Mouse (Mus musculus) liver, embryonic 12.5 days (tissue): ENCODE measurements around the gene Tut1. TPM values are rescaled to one million over a fixed set of nuclear protein-coding genes. Genes with fewer than 3 reads are reported as not detected.
A peak's percentile ranks its signal among the peaks of the same experiment; 100 is the strongest.

Experiments used
- ATAC-seq: fragments of 200-750 bp; cut with Nextera tagmentation; 2 replicates; pipeline ENCODE4 v1.8.0; 2017; ENCODE audit warnings: moderate number of reproducible peaks, mild to moderate bottlenecking, moderate library complexity
- H3K27ac ChIP-seq: fragments of 300-500 bp; sonication (generic); 2 replicates; pipeline ENCODE4 v1.5.1; 2016; ENCODE audit warnings: mild to moderate bottlenecking
- H3K27me3 ChIP-seq: fragments of 300-500 bp; sonication (generic); replicated peaks from 2 replicates; pipeline ENCODE4 v1.6.1; 2016; ENCODE audit warnings: mild to moderate bottlenecking, moderate library complexity
- H3K36me3 ChIP-seq: fragments of 300-500 bp; sonication (generic); 2 replicates; pipeline ENCODE4 v1.6.1; 2016; ENCODE audit warnings: mild to moderate bottlenecking, moderate library complexity
- H3K4me1 ChIP-seq: fragments of 300-500 bp; sonication (generic); 2 replicates; pipeline ENCODE4 v1.6.1; 2016
- H3K4me2 ChIP-seq: fragments of 300-500 bp; sonication (generic); 2 replicates; pipeline ENCODE4 v1.6.1; 2016; ENCODE audit warnings: mild to moderate bottlenecking, moderate library complexity
- H3K4me3 ChIP-seq: fragments of 300-500 bp; sonication (generic); 2 replicates; pipeline ENCODE4 v1.5.1; 2016; ENCODE audit warnings: mild to moderate bottlenecking, moderate library complexity
- H3K9ac ChIP-seq: fragments of 300-500 bp; sonication (generic); 2 replicates; pipeline ENCODE4 v1.6.1; 2016; ENCODE audit warnings: mild to moderate bottlenecking, moderate library complexity
- H3K9me3 ChIP-seq: fragments of 300-500 bp; sonication (generic); replicated peaks from 2 replicates; pipeline ENCODE4 v1.6.1; 2016; ENCODE audit warnings: mild to moderate bottlenecking, moderate library complexity
- WGBS: fragments of 180-500 bp; shearing (Covaris S2); methylation state at CpG from one replicate; pipeline ENCODE4 v1.1.7; 2016; ENCODE audit not compliant: insufficient replicate concordance; 5-methylcytosine and 5-hydroxymethylcytosine counted together
- polyA plus RNA-seq: library from polyadenylated mRNA; unstranded; fragments of >200 nt; fragmentation: Nextera tagmentation; extraction: Ambion mirVana; gene quantifications from 2 replicates; pipeline ENCODE4 v1.2.1, GENCODE M21; 2016

The Tut1 gene
- polyA plus RNA-seq, 1 experiment from 2014 or later: 27.7 TPM

DNA sequence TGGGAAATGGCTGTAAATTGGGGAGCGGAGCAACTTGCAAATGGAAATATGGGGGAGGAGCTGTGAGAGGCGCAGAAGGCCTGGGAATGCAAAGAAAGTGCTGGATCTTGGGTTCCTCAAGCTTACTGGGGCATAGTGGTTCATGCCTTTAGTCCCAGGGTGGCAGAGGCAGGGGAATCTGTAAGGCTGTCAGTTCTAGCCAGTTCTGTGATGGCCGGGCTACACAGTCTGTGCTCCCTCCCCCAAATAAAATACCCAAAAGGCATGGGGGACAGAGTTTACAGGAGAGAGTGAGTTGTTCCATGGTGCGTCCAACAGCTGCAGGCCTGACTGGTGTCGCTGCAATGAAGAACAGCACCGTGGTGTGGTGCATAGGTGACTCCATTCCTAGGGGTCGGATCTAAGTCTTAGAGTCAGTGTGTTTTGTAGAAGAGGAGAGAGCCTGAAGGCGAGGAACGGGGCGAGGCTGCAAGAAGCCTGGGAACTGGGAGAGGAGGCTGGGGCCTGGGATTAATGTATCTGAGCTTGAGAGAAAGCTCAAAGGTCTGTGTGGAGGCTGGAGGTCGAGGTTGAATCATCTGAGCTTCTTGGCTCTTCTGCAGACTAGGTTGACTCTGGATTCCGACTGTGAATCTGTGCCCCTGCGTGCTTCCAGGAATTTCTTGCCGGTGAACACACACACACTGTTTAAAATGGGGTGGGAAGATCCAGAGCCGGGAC lies 34.9 kb downstream of the Tut1 start:
- Histone ChIP-seq H3K9ac (no peak overlapping the region), H3K27me3 (peaks cover 66% of the 10 kb centered on the region), H3K4me2 (peak overlapping the region; percentile 87)

DNA sequence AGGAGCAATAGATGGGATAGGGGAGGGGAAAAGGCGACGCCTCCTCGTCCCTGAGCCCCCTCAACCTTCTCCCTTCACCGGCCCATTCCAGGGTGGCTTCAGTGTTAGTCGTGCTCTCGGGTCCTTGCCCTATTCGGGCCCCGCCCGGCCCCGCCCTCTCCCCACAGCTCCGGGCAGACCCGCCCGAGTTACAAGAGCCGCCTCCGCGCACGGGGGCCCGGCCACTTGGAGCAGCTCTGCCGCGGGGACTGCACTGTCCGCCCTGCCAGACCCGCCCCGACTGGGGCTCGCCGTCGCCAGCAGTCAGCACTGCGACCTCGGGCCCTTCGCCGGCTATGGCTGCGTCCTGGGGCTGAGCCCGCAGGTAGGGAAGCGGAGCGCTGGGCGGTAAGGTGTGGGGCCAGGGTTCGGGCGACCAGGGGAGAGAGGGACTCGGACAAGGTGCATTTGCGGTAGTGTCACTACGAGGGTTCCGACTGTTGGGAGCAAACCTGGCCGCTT lies 35.5 kb downstream of the Tut1 start, which contains the start of gene Ahnak:
Gene Ahnak (plus strand): TSS at position 219 of the 501 bp plus-strand sequence.
- H3K27me3 ChIP-seq: peaks cover 66% of the 10 kb centered on the region
- ATAC-seq: peak; percentile 59
- H3K9ac ChIP-seq: peak within 1 kb of the TSS; percentile 60
- H3K4me3 ChIP-seq: peak within 1 kb of the TSS; percentile 59
- WGBS: under 1% methylated on average over 42 of the region's 42 CpGs
- 0 out of 2 replicates have a peak within 1 kb of the TSS, but pooled peaks have one; percentile 9 for H3K27ac ChIP-seq
- peaks cover 46% of the 10 kb centered on the region for H3K4me1 ChIP-seq
- no peaks in the 10 kb centered on the region for H3K36me3 ChIP-seq
- peak within 1 kb of the TSS; percentile 87 for H3K4me2 ChIP-seq
- no peaks in the 10 kb centered on the region for H3K9me3 ChIP-seq

More for the DNA sequence above, 34.9 kb downstream of the Tut1 start:
- H3K27ac ChIP-seq: no peak overlapping the region
- ATAC-seq: no peak
- 28% methylated on average over 15 of the region's 15 CpGs for WGBS
- H3K9me3 ChIP-seq: no peaks in the 10 kb centered on the region
- no peaks in the 10 kb centered on the region for H3K36me3 ChIP-seq
- H3K4me1 ChIP-seq: peaks cover 52% of the 10 kb centered on the region
- H3K4me3 ChIP-seq: peak overlapping the region; percentile 59

DNA sequence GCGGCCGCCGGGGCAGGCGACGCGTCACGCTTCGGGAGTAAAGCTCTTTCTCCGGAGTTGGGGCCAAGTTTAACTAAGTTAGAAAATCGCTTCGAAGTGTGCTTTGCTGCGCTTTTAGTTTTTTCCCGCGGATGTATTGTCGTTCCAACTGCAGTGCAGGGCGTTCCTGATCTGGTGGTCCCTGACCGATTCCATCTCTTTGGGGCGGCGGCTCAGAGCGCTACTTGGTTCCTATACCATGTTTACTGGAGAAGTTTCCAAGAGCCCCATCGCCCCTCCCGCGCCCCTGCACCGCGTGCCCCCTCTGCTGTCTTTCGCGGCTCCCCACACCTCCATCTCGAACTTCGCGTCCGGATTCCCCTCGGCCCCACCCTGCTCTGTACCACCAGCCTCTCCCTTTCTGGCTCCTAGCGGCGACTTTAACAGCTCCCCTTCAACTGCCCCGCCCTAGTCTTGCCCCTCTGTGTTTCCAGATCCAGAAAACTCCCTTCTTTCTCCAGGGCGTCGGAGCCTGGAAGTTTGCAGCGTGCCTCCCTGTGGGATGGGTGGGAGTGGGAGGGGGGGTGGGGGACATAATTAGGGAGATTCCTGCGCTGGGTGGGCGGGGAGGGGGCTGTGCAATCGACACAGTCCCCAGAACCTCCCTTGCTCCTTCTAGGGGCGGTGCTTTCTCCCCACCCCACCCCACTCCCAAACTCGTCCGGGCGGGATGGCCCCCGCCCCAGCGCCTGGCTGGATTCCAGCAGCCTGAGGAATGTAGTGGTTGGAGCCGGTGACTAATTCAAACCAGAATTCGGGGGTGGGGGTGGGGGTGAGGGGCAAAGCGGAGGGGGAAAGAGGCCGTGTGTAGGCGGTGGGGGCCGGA lies 36.2 kb downstream of the Tut1 start:
- Histone ChIP-seq H3K9ac (peak overlapping the region; percentile 60), H3K4me3 (peak overlapping the region; percentile 59), H3K36me3 (no peaks in the 10 kb centered on the region), H3K4me2 (peak overlapping the region; percentile 87), H3K9me3 (no peaks in the 10 kb centered on the region), H3K27ac (0 out of 2 replicates have a peak overlapping the region, but pooled peaks have one; percentile 9), H3K27me3 (peaks cover 66% of the 10 kb centered on the region), H3K4me1 (peaks cover 42% of the 10 kb centered on the region)
- 1% methylated on average over 53 of the region's 53 CpGs for WGBS
- ATAC-seq: peak; percentile 30

DNA sequence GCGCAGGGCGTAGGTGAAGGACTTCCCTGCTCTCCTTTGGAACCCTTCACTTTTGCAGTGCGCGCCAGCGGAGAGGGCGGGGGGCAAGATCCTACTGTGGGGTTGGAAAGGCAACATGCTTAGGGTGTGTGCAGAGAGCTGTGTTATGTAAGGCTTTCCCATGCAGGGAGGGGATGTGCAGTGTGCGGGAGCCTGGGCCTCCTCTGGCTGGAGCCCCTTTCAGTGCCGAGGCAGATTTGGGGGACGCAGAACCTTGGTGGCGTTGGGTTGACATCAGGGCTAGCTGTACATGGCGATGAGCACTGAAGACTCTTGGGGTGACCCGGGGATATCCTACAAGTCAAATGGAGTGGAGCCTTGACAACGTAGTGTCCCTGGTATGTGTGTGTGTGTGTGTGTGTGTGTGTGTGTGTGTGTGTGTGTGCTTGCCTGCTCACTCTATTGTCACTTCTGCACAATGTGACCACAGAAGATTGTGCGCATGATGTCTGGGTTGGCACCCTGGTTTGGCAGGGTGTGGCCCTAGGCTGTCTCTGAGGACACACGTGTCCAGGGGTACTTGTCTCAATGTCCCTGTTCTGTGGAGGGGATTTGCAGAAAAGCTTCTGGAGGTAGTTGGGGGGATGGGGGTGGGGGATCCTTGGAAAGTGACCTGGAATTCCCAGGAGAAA lies 36.9 kb downstream of the Tut1 start:
- H3K4me1 ChIP-seq: peaks cover 41% of the 10 kb centered on the region
- peaks cover 65% of the 10 kb centered on the region for H3K27me3 ChIP-seq
- H3K27ac ChIP-seq: no peak overlapping the region
- no peaks in the 10 kb centered on the region for H3K36me3 ChIP-seq
- no peak for ATAC-seq
- H3K4me2 ChIP-seq: peak overlapping the region; percentile 87
- H3K4me3 ChIP-seq: peak overlapping the region; percentile 59
- H3K9ac ChIP-seq: 0 out of 2 replicates have a peak overlapping the region, but pooled peaks have one; percentile 60
- 20% methylated on average over 15 of the region's 15 CpGs for WGBS
- H3K9me3 ChIP-seq: no peaks in the 10 kb centered on the region

DNA sequence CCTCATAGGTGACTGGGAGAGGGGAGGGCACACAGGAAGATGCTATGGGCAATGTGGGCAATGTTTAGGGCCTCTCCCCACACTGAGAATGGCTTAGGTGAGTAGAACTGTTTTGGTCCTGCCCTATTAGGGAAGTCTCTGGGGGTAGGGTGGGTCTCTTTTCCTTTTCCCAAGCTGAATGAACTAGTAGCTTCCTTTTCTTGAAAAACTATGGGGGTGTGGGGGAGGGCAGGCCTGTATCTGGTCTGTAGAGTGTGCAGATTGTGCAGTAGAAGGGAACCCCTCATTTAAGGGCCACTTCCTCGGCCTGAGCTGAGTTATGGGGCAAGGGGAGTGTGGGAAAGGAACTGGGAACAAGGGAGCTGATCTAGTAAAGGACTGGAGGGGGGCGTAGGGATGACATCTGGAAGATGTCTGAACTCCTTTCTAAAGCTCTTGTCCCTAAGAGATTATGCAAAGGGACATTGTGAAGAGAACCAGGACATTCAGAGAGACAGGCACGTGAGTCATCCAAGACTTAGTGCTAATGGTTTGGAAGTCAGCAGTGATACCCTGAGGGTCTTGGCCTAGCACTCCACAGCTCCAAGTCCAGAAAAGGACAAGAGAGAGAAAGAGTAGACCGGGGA lies 37.7 kb downstream of the Tut1 start:
- H3K9ac ChIP-seq: no peak overlapping the region
- 0 out of 2 replicates have a peak overlapping the region, but pooled peaks have one; percentile 2 for H3K27ac ChIP-seq
- H3K4me1 ChIP-seq: peaks cover 41% of the 10 kb centered on the region
- no peaks in the 10 kb centered on the region for H3K36me3 ChIP-seq
- peak overlapping the region; percentile 87; the same call in 1 of the 2 replicates for H3K4me2 ChIP-seq
- 56% methylated on average over 4 of the region's 4 CpGs for WGBS
- H3K4me3 ChIP-seq: no peak overlapping the region
- no peak for ATAC-seq
- peaks cover 57% of the 10 kb centered on the region for H3K27me3 ChIP-seq
- H3K9me3 ChIP-seq: no peaks in the 10 kb centered on the region

DNA sequence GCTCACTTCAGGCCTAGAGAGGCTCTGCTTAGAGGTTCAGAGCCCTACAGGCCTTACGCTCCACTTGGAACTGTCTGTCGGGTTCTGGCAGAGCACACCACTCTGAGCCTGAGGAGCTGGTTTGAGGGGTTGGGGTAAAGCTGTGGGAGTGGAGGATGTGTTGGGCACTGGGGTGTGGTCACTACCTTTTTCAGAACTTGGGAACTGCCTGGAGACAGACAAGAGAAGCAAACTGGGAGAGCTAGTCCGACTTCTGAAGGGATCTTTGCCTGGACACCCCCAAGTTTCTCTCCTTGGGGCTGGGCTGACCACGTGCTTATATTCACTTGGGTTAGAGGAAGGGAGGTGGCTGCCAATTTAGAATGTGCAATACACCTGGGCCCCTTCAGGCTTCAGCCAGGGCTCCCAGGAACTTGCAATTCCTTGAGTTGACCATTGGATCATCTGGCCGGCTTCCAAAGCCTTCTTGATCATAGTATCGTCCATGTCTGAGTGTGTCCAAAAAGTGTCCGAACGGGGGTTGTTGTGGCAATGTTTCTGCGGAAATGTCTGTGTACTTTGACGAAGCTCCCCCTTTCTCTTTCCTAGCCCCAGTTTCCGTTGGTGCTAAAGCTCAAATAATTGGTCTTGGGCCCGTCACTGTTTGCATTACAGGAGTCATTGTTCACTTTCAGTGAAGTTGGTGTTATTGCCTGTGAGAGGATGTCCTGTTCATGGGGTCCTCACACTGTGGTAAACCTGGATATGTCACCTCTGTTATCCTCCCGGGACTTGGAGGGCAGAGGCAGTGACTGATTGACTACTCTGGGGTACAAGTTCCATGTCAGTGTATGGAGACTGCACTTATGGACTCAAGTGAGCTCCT lies 38.5 kb downstream of the Tut1 start:
- H3K36me3 ChIP-seq: no peaks in the 10 kb centered on the region
- H3K27me3 ChIP-seq: peaks cover 50% of the 10 kb centered on the region
- no peak overlapping the region for H3K4me3 ChIP-seq
- no peak overlapping the region for H3K9ac ChIP-seq
- no peaks in the 10 kb centered on the region for H3K9me3 ChIP-seq
- no peak overlapping the region for H3K4me2 ChIP-seq
- no peak overlapping the region for H3K27ac ChIP-seq
- 72% methylated on average over 13 of the region's 13 CpGs for WGBS
- H3K4me1 ChIP-seq: peaks cover 41% of the 10 kb centered on the region
- ATAC-seq: no peak

DNA sequence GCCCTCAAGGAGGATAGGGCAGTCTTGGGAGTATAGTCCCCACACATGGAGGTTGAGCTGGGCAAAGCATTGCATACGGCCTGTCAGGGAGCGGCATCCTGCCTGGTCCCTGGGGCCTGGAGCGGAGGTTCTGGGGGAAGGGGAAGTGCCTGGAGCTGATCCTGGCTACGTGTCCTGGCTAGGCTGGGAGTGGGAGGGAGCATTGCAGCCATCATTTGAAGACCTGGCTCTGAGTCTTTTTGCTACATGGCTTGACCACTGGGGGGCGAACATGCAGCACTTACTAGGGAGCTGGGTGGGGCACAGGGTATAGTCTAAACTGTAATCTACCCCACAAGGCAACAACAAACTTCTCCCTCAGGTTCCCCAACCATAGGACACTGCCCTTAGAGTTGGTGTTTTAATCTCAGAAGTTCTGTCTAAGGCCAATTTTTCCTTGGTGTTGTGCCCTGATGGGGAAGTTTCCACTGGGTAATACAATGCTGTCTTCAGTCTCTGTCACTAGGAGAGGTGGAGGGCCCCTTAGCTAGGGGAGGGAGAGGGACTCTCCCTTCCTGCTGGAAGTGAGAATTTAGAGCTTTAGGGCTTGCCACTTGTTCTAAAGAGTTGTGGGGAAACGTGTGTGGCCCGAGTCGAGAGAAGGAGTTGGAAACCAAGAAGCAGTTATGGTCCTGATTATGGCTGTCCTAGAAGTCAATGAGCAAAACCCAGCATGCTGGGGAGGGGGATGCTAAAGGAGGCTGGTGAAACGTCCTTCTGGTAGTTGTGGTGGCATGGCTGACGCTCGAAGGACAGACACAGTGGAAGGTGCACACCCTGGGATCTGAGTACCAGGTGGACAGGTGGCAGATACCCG lies 39.4 kb downstream of the Tut1 start:
- no peaks in the 10 kb centered on the region for H3K36me3 ChIP-seq
- no peak overlapping the region for H3K27ac ChIP-seq
- no peak overlapping the region for H3K9ac ChIP-seq
- H3K4me2 ChIP-seq: no peak overlapping the region
- ATAC-seq: peak; percentile 33
- peaks cover 41% of the 10 kb centered on the region for H3K27me3 ChIP-seq
- H3K9me3 ChIP-seq: no peaks in the 10 kb centered on the region
- WGBS: 27% methylated on average over 12 of the region's 12 CpGs
- peaks cover 47% of the 10 kb centered on the region for H3K4me1 ChIP-seq
- H3K4me3 ChIP-seq: no peak overlapping the region

DNA sequence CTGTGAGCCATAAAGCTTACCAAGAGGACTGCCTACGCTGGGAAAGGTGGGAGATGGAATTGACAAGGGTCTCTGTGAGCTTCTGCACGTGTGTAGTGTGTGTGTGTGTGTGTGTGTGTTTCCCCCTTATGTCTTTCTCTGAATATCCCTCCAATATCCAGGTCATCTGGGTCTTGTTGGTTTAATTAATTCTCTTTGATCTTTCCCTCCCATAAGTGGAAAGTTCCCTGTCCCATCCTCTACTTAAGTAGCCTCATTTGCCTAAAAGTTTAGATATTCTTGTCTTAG lies 39.9 kb downstream of the Tut1 start:
- Histone ChIP-seq H3K36me3 (no peaks in the 10 kb centered on the region), H3K4me3 (no peak overlapping the region), H3K9ac (no peak overlapping the region), H3K4me1 (peaks cover 52% of the 10 kb centered on the region), H3K9me3 (no peaks in the 10 kb centered on the region), H3K4me2 (no peak overlapping the region), H3K27me3 (peaks cover 35% of the 10 kb centered on the region), H3K27ac (no peak overlapping the region)
- 60% methylated on average over 2 of the region's 2 CpGs for WGBS
- no peak for ATAC-seq

DNA sequence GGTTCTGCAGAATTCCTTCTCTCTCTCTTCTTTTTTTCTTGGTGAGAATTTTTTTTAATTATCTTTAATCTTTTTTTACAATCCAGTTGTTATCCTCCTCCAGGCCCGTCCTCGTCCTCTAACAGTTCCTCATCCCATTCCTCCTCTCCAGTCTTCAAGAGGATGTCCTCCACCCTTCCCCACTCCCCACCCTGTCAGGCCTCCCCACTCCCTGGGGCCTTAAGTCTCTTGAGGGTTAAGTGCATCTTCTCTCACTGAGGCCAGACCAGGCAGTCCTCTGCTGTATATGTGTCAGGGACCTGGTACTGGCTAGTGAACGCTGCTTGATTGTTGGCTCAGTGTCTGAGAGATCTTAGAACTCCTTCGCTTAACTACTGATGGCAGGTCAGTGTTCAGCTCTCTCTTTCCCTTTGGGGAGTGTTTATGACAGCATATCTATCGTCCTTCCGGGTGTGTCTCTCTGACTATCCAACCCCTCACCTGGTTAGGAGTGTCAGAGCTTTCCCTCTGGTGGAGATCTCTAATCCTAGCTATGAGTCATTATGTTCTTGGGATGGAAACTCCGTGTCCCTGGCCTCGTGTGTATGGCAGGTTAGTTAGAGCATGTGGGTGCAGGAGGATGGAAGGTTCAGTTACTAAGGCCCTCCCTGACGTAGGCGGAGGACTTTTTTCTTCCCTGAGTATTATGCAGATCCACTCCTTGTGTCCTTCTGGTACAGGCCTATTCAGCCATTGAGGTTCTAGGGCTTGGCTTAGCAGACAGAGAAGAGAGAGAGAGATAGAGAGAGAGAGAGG lies 41.4 kb downstream of the Tut1 start:
- Histone ChIP-seq H3K27me3 (peaks cover 21% of the 10 kb centered on the region), H3K36me3 (no peaks in the 10 kb centered on the region), H3K4me2 (no peak overlapping the region), H3K27ac (no peak overlapping the region), H3K4me1 (peaks cover 45% of the 10 kb centered on the region), H3K4me3 (no peak overlapping the region), H3K9me3 (no peaks in the 10 kb centered on the region), H3K9ac (no peak overlapping the region)
- ATAC-seq: no peak
- WGBS: 60% methylated on average over 10 of the region's 10 CpGs
